Mouse (Mus musculus): ENCODE data around the gene Pdhb.
A peak's percentile ranks its signal among the peaks of the same experiment; 100 is the strongest.

Gene Pdhb

DNA sequence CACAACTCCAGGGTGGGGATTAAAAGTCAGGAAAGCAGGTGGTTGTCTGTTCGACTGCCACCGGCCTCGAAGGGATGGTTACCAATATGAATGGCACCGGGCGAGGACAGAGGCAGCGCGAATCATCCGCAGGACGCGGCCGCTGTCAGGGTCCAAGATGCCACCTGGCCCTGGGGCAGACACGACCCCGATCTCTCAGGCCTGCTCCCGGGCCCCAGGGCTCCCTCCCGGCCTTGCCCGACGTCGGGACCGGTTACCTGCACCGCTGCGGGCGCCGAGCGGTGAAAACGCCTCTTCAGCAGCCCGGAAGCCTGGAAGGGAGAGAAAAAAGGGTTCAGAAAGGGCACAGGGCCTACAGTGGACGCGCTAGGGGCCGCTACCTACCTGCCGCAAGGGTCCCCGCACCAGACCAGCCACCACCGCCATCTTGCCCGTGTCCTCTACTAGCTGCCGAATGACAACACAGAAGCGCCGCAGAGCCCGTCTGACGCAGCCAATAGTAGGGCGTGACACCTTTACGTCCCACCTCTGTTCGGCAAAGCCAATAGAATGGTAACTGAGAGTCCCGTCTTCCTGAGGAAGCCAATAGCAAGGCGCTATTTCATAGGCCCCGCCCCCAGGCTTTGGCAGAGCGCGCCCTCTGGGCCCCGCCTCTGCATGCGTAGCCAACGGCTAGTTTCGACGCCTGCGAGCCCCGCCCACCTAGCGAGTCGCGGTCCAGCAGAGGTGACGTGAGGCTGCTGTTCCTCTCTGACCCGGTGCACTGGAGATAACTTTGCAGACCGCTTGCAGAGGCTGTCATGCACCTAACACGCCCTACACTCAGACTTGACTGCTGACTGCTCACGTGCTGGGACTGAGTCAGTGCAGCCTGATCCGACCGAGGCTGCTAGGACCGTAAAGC, at the start of gene Pdhb:
TSS of gene Pdhb (minus strand) at position 519 of the 904 bp plus-strand sequence.
- peak; percentile 99 for DNase-seq

DNA sequence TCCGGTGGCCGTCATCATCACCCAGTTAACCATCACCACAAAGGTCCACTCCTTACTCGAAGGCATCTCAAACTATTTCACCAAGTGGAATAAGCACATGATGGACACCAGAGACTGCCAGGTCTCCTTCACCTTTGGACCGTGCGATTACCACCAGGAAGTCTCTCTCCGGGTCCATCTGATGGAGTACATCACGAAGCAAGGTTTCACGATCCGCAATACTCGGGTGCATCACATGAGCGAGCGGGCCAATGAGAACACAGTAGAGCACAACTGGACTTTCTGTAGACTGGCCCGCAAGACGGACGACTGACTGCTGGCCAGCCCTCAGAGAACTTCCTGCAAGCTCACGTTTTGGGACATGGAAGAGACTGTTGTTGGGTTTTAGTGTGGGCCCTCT, 49.7 kb upstream of the Pdhb start:
- no peak for DNase-seq

DNA sequence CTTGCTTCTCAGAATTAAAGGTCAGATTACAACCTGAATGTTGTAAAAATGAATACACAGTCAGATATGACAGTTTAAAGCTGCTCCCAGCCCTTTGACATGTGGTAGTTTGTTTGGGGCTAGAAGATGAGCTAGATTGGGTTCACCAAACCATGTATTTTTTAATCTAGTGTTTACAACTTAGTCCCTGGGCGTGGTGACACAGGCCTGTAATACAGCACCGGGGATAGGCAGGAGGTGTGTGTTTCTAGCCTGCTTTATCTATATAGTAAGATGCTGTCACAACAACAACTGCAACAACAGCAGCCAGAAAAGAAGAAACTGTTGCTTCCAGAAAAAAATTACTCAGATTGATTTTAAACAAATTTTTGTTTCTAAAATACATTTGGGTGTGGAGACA, 48.1 kb upstream of the Pdhb start:
- DNase-seq: no peak

DNA sequence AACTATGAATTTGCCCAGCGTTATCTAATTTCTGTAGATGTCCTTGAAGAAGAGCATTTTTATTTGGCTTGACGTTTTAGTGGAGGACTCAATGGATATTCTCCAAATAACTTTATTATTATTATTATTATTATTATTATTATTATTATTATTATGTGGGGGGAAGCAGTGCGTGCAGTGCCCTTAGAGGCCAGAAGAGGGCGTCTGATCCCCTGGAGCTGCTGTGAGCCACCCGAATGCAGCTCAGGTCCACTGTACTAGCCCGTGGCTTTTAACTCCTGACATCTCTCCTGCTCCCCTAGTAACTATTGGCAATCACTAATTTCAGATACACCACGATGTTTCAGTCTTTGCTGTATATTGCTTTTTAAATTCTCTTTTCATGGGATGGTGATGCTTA, 47.5 kb upstream of the Pdhb start:
- DNase-seq: no peak

DNA sequence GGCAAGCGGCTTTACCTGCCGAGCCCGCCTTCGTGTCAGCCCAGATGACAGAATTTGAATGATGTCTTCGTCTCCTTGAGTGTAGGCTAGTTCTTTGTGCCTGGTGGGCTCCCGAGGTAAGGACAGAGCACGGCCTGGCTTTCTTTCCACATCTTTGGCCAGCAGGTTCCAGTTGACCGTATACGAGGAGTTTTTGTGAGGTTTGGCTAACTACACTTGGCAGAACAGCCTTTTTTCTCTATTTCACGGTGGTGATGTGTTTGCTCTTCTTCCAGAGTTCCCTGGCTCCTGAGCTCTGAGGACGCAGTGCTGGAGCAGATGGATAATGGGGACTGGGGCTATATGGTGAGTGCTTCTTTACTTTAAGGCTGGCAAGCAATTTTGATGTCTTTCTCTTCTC, 47.1 kb upstream of the Pdhb start:
- no peak for DNase-seq

DNA sequence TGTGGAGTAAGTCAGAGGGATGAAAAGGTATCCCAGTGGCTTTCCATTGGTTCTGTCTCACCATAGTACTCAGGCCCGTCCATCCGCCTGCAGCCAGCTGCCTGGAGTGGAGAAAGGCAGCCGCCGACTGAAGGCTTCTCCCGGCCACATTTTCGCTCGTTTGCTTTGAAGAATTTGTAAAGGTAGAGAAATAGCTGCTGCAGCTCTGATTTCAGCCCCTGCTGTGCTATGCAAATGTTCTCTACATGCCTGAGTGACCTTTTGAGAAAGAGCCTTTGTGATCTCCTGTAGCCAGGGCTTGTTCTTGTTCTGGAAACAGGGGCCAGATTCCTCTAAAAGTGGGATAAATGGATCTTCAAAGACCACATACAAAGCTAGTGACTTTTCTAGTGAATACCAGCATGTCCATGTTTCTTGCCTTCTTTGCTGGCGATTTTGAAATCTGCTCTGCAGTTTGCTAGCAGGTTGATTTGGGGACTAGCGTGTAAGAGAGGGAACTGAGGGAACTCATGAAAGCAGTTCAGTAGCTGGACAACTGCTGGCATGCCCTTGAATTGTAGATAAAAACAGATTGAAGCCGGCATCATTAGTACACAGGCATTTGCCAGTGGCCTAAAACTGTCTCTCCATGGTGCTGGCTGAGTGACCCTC, 46.0 kb upstream of the Pdhb start:
- no peak for DNase-seq

DNA sequence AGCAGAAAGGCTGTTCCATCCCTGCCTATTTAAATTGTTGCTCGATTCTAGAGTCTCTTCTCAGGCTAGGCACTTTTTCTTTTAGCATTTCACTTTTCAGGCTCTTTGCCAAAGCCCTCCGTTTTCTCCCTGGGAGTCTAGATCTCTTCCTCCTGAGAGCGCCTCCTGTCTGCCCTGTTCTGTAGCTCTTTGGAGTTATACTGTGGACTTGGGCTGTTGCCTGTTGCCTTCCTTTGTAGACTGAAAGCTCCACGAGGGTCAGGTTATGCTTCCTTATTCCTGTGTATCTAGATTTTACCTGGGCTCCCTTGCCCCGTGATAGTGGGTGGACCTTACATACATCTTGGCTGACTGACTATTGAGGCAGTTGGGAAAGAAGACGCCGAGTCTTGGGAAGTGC, 45.4 kb upstream of the Pdhb start:
- no peak for DNase-seq

DNA sequence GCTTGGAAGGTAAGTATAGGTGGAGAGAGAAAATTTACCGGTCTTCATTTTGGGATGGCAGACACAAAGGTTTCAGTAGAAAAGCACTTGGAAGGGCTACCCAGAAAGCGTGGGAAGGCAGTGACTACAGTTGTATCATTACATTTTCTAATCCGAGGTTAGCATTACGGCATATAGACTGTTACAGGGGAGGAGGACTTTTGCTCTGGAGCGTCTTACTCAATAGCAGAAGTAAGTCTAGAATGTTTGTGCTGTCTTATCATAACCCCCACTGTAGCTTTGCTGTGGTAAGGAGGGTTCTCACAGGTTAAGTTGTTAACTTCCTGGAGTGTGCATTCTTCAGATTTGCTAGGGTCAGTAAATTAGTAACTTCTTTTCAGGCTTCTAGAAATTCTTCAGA, 43.3 kb upstream of the Pdhb start:
- DNase-seq: no peak

DNA sequence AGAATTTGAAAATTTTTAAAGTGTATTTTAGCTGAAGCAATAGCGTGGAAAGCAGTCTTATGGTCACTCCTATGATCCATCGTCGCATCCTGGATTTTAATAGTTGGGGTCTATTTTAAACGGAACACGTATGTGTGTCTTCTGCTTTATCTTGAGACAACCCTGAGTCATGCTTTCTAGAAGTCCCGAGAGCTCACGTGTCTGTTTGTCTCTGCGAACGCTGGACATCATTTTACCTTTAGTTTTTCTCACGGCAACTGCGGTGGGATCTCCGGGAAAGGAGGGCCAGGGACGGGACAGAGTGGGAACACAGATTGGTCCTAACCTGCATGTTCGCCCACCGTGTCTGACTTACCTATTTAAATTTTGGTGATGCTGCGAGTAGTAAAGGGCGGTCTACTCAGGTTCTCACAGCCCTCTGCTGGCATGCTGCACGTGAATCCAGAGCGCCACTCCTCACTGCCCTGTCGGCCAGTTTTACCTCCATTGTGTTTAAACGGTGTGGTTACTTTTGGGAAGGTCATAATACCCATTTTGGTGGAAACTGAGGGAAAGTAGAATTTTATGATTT, 42.5 kb upstream of the Pdhb start:
- DNase-seq: no peak

DNA sequence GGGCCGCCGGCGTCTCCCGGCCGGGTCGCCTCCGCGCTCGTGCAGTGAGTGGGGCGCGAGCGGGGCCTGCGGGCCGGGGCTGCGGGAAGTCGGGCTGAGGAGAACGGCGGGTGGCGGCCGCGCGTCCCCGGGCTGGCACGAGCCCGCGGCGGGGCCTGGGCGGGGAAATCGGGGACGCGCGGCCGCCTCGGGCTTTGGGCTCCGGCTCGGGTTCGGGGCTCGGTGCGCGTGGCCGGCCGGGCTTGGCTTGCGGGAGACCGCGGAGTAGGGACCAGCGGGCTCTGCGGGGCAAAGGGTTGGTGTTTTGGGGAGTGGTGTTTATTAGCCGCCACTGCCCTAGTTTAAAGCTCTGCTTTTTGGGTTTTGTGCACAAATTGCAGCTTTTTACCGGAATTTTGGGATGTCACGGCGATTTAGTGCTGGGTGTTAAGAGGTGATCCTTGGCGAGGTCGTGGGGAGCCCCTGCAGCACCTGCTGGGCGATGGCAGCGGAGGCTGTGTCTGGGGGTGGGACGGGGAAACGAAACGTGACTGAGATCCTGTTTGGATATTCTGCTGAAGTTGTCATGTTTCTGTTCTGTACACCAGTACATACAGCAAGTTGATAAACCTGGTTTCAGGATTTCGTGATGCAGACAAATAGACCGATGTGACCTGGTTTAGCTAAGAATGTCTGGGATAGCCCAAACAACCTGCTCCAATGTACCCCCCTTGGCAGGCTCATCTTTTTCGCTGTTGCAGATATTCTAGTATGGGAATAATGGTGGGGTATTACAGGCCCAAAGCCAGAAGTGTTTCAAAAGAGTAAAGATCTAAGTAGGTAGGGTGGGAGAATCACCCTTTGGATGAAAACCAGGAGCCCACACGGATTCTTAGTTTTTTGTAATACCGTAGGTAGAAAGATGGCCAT, 41.7 kb upstream of the Pdhb start:
- DNase-seq: peak; percentile 76

DNA sequence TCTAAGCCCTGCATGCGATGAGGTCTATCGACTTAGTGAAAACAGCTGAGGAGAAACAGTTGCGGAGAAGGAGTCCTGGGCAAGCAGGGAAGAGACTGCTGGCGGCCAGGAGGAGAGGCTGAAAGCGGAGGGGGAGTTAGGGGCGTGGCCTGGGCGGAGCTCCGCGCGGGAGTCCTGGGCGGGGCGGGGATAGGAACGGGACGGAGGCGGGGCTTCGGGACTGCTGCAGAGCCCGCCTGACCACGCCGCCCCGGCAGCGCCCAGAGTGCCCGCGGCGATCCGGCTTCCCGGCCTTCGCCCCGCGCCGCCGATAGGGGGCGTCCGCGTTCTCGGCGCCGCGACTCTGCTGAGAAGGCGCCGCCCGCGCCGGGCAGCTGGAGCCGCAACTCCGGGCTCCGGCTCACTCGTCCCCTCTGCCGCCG, 41.0 kb upstream of the Pdhb start, which contains the start of gene Kctd6:
TSS of gene Kctd6 (plus strand) at position 338 of the 422 bp plus-strand sequence.
- DNase-seq: peak; percentile 100

DNA sequence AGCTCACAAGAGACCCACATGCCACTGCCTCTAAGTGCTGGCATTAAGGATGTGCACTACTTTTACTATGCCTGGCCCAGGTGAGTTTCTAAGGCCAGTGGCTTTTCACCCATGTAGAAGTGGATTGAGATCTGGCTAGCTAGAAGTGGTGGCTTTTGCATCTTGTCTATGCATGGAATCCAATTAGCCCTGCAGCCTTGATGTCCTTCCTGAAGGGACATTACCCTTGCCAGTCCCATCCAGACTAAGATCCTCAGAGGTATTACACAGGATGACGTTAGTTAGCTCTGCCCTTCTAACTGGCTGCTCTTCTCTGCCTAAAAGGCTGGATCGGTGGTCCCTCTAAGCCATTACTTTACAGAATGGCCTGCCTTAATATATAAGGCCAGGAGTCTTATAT, 40.2 kb upstream of the Pdhb start:
- no peak for DNase-seq

DNA sequence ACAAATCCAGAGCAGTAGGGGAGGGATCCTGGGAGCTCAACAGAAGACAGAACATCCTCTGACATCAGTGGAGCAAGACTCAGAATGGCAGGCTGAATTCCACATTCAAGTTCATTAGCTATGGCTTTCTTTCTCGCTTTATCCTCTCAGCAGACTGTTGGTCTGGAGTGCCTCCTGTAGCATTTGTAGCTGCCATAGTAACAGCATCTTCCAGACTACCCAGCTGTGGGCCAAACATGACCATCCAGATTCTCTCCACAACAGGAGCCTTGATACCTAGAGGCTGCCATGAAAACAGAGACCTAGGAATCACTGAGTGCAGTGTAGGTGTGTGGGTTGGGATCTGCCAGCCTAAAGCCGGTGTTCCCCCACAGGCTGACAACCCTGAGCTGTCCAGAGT, 37.1 kb upstream of the Pdhb start:
- DNase-seq: no peak

DNA sequence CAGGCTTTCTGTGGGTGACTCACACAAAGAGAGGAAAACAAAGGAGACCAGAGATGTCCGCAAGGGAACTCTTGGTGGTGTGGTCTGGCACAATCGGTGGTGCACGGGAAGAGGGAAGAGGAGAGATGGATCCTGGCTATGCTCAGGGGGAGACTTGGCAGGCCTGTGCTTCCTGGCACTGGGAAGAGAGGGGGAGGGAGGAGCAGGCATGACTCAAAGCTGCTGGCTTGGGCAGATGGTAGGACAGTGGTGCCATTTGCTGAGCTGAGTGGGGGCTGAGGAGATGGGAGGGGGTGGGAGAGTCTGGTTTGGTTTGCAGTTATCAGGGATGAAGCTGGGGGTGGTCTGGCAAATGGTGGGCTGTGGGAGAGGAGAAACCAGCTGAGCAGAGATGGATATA, 36.1 kb upstream of the Pdhb start:
- no peak for DNase-seq

DNA sequence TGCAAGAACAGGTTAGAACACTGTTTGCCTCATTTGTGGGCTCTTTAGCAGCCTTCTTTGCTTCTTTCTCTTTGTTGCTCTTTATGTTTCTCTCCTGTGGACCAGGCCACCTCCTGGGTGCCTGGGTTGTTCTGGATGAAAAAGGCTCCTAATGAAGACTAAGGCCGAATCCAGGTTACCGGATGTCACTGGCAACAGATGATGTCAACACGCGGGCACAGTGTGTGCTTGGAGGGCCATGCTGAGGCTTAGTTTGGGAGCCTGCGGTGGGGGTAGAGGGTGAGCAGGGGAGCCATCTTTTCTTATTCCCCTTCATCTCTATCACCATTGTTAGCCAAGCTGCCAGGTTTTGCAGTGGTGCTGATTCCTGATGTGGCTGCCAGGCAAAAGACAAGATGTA, 34.7 kb upstream of the Pdhb start:
- no peak for DNase-seq

DNA sequence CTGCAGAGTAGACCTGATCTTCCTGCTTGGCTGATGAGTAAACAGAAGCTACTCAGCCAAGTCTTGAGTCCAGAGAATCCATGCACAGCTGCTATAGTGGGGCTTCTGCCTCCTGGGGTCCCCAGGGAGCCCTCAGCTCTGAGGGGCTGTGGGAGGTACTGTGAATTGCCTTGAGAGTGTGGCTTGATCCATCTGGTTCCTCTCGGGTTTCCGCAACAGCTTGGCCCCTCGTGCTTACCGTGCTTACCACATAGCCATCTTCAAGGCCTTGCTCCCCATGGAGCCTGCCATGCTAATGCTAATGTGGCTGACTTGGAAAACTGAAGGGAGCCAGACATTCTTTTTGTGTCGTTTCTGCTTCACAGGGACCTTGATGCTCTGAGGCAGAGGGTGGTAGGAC, 34.3 kb upstream of the Pdhb start:
- DNase-seq: no peak

DNA sequence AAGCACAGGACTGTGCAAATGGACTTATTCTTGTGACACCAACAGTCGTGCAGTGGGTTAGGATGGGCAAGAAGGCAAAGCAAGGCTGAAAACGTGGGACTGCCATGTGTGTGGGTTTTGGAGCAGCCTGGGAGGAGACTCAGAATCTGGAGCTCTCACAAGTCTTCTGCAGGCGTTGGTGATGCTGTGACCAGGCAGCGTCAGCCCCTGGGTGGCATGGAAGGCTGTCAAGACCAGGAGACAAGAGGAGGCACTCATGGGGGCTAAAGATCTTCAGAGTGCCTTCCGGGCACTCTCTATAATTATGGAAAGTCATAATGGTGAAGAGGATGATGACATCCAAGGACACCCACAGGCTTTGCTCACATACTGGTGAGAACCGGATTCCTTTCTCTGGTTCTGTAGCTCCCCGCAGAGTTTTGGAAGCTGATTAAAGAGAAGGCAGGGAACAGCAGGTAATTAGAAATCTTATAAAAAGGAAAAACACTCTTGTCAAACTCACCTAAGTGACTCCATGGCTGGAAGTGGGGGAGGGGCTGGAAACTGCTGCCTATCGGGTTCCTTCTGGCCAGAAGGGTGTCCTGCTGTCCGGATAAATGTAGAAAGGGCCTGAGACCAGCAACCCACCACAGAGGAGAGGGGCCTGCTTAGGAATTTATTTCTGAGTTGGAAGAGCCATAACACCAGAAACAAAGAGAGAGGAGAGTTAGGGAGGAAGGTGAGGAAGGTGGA, 33.5 kb upstream of the Pdhb start:
- DNase-seq: no peak

DNA sequence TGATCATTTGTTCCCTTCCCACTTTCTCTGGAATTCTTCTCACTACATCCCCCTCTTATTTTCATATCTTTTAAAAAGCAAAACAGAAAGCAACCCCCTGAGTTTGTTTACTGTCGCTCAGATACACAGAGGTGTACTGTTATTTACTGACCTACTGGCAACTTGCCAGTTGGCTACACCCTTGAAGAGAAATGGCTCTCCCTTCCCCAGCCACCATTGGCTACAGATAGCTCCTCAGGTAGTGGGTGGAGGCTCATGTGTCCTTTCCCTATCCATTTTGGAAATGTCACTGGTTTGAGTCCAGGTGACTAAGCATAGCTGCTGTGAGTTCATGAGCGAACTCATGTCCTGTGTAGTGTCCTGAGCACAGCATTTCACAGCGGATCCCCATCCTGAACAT, 28.9 kb upstream of the Pdhb start:
- no peak for DNase-seq

DNA sequence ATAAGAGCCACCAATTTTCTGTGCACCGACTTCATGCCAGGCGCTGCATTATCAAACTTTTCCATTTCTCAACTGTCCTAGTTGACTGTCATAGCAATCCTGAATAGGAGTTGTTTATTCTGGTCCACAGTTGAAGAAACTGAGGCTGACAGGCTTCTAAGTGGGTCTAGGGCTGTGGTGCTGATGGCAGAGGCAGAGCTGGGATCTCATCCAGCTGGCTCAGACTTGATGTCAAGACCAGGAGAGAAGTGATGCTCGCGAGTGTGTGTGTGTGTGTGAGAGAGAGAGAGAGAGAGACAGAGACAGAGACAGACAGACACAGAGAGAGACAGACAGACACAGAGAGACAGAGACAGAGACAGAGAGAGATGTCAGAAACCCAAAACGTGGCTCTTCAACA, 27.9 kb upstream of the Pdhb start:
- DNase-seq: no peak

DNA sequence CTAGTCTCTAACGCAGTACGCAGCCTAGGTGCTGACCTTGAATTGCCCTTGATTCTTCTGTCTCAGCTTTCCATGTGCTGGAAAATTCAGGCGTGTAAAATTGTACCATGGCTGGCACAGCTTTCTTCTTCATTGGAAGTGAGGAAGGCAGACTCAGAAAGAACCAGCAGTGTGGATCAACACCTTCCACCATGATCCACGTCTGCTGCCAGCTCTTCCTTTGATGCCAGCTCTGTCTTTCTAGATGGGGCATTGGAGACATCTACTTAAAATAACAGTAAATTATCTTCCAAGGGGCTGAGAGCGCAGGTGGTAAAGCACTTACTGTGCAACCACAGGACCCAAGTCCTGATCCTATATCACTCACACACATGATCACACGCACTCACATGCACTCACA, 19.9 kb upstream of the Pdhb start:
- no peak for DNase-seq

DNA sequence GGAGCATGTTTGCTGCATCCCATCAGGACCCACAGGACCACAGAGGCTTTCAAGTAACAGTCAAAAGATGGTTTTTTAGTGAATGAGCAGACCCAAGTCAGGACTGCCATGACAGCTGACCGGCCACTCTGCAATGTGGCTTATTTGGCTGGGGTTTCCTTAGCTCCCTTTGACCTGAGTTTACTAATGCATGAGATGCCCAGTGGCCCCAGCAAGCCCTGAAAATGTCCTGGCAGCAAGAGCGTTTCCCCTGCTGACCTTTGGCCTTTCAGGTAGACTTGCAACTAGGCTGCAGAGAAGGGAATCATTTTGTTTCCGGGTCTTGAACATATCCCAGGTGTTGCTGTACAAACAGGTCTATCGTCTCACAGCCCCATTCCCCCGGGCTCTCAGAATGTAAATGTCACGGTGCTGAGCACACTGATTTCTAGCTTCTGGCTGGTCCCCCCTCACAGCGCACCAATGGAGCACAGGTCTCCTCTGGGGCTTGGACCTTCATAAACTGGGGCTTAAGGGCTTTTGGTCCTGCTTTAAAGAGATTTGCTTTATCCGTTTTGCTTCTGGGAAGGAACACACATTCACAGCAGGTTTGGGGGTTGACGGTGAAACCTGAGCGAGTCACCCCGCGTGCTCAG, 18.6 kb upstream of the Pdhb start:
- DNase-seq: no peak

DNA sequence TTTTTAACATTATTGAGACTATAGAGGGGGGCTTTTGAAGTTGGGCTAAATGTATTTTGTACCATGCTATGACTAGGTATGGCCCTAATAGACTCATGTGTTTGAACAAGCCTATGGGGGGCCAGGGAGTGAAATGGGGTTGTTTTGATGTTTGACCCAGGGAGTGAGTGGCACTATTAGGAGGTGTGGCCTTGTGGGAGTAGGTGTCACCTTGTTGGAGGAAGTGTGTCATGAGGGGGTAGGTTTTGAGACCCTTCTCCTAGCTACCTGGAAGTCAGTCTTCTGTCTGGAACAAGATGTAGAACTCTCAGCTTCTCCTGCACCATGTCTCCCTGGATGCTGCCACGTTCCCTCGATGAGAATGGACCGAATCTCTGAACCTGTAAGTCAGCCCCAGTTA, 17.7 kb upstream of the Pdhb start:
- no peak for DNase-seq
